In genomic region chrX:7919601-7920383, GRCm38 (mm10) we compare ENCODE assay signal across 9 mouse cellular contexts. TPM values are rescaled to one million over a fixed set of nuclear protein-coding genes. Genes with fewer than 3 reads are reported as not detected.
DNase-seq lines count a peak whose midpoint lies in the region; ATAC-seq lines count a peak whose summit lies in the region.
"Had no signal": no experiment of that assay in that cellular context is flagged by ENCODE, and none has a peak within 500 bp of the region (broad histone marks: within the 10 kb centered on the region; RNA-seq: fewer than 3 reads in every experiment).

Gene Pcsk1n (plus strand): TSS chrX:7919822.

- 0 out of 2 replicates have a peak within 1 kb of the TSS, but pooled peaks have one; percentile 7 for H3K4me3 ChIP-seq in lung, embryonic 15.5 days
- H3K4me3 ChIP-seq in hindbrain, embryonic 16.5 days (ENCODE audit: low read length) = peak within 1 kb of the TSS; percentile 53
- H3K4me3 ChIP-seq in limb, embryonic 13.5 days = peak within 1 kb of the TSS; percentile 30
- H3K4me3 ChIP-seq: liver, embryonic 13.5 days had no signal

- H3K36me3 ChIP-seq in lung, embryonic 15.5 days = no peaks in the 10 kb centered on the region
- H3K36me3 ChIP-seq in hindbrain, embryonic 16.5 days (ENCODE audit: control insufficient read depth, insufficient read depth, low read length) = peaks cover 2% of the 10 kb centered on the region; the same call in 1 of the 2 replicates
- no peaks in the 10 kb centered on the region for H3K36me3 ChIP-seq in limb, embryonic 13.5 days
- H3K36me3 ChIP-seq: liver, embryonic 13.5 days had no signal

- H3K9ac ChIP-seq in lung, embryonic 15.5 days = no peak within 1 kb of the TSS
- H3K9ac ChIP-seq in hindbrain, embryonic 16.5 days (ENCODE audit: low read depth, low read length) = peak within 1 kb of the TSS; percentile 70
- H3K9ac ChIP-seq in limb, embryonic 13.5 days = no peak within 1 kb of the TSS
- H3K9ac ChIP-seq: liver, embryonic 13.5 days had no signal

- ATAC-seq in lung, embryonic 15.5 days (ENCODE audit: borderline replicate concordance, extremely low read depth, low FRiP score, low TSS enrichment) = no peak; the same call in 1 of the 2 replicates
- peak; percentile 91 for ATAC-seq in hindbrain, embryonic 16.5 days
- no peak for ATAC-seq in limb, embryonic 13.5 days (ENCODE audit: low FRiP score, low read depth)
- ATAC-seq in erythroid progenitor cell, adult 5-6 weeks (replicated peaks; ENCODE audit: low FRiP score, poor library complexity, severe bottlenecking) = no peak

- intact Hi-C loops in heart, postnatal 36 days (cut with DNase I) = no loop called here

- no peak for DNase-seq in lung, postnatal 10 days
- peak; percentile 66 for DNase-seq in embryo, embryonic 11 days
- DNase-seq in right cerebral cortex, postnatal 36 days (ENCODE audit: low spot score in 2 of 2) = peak; percentile 41 to 48
- no peak for DNase-seq in heart, postnatal 36 days
- DNase-seq: liver, embryonic 13.5 days had no signal

- H3K4me1 ChIP-seq in lung, embryonic 15.5 days = 0 out of 2 replicates have a peak, but pooled peaks cover 5% of the 10 kb centered on the region
- peaks cover 8% of the 10 kb centered on the region; the same call in 1 of the 2 replicates for H3K4me1 ChIP-seq in hindbrain, embryonic 16.5 days (ENCODE audit: control insufficient read depth, insufficient read depth, low read depth, low read length)
- H3K4me1 ChIP-seq in limb, embryonic 13.5 days = no peaks in the 10 kb centered on the region

- no peaks in the 10 kb centered on the region for H3K9me3 ChIP-seq in lung, embryonic 15.5 days
- H3K9me3 ChIP-seq in hindbrain, embryonic 16.5 days (ENCODE audit: control insufficient read depth, low read length) = no peaks in the 10 kb centered on the region
- H3K9me3 ChIP-seq in limb, embryonic 13.5 days = no peaks in the 10 kb centered on the region
- H3K9me3 ChIP-seq: liver, embryonic 13.5 days had no signal

- 14% methylated on average over 36 of the region's 40 CpGs for WGBS in lung, embryonic 15.5 days
- WGBS in hindbrain, embryonic 16.5 days = 14% methylated on average over 16 of the region's 40 CpGs
- WGBS in limb, embryonic 13.5 days = 20% methylated on average over 29 of the region's 40 CpGs

- H3K27me3 ChIP-seq in lung, embryonic 15.5 days = peaks cover 54% of the 10 kb centered on the region
- H3K27me3 ChIP-seq in hindbrain, embryonic 16.5 days (replicated peaks; ENCODE audit: control insufficient read depth, insufficient read depth, low read length) = no peaks in the 10 kb centered on the region
- peaks cover 66% of the 10 kb centered on the region for H3K27me3 ChIP-seq in limb, embryonic 13.5 days

- 0 out of 2 replicates have a peak within 1 kb of the TSS, but pooled peaks have one; percentile 18 for H3K4me2 ChIP-seq in lung, embryonic 15.5 days
- peak within 1 kb of the TSS; percentile 67 for H3K4me2 ChIP-seq in hindbrain, embryonic 16.5 days (ENCODE audit: low read length)
- peak within 1 kb of the TSS; percentile 56 for H3K4me2 ChIP-seq in limb, embryonic 13.5 days (replicated peaks)
- H3K4me2 ChIP-seq: liver, embryonic 13.5 days had no signal

- H3K27ac ChIP-seq in lung, embryonic 15.5 days = no peak within 1 kb of the TSS
- H3K27ac ChIP-seq in hindbrain, embryonic 16.5 days (ENCODE audit: low read depth, low read length) = peak within 1 kb of the TSS; percentile 82
- H3K27ac ChIP-seq in limb, embryonic 13.5 days = no peak within 1 kb of the TSS
- H3K27ac ChIP-seq: liver, embryonic 13.5 days had no signal

RNA-seq across cellular contexts. Expression of gene Pcsk1n, which starts in this region (rescaled TPM):
- polyA plus RNA-seq in lung, embryonic 15.5 days (2015; fragmentation: Nextera tagmentation; extraction: Ambion mirVana) = 0.86 and 1.9 TPM in 2 replicates
- polyA plus RNA-seq in hindbrain, embryonic 16.5 days (2015; fragmentation: Nextera tagmentation; extraction: Ambion mirVana) = 303 and 325 TPM in 2 replicates
- 0.89 and 0.94 TPM in 2 replicates for polyA plus RNA-seq in limb, embryonic 13.5 days (2015; fragmentation: Nextera tagmentation; extraction: Ambion mirVana)
- not detected in 2 replicates for total RNA-seq in erythroid progenitor cell, adult 5-6 weeks (2015; ENCODE audit: low replicate concordance)
- total RNA-seq in erythroid progenitor cell, adult 5-6 weeks (2017; ENCODE audit: low replicate concordance) = not detected in 2 replicates
- under 1 TPM in 1 of 2 experiments, not detected in 1; 0.25 TPM for total RNA-seq in heart, postnatal 36 days (2021)

Comparison
In these comparisons a context has a peak if more than half of its experiments do, and no peak if none do; other contexts are left out.
1. RNA of gene Pcsk1n (polyA plus RNA-seq): 303 to 325 TPM in hindbrain, embryonic 16.5 days; 0.86 to 1.9 TPM in lung, embryonic 15.5 days and 0.89 to 0.94 TPM in limb, embryonic 13.5 days; every median in the first group is over 100 times any median in the second.
2. DNase-seq: peak in embryo, embryonic 11 days (single experiment) and right cerebral cortex, postnatal 36 days (2 of 2); none in lung, postnatal 10 days (single experiment) and heart, postnatal 36 days (0 of 2).
3. Peak in every context shown above with its lines, with median percentiles within 50 percentile points of each other: H3K4me2 ChIP-seq and H3K4me3 ChIP-seq.